Mouse (Mus musculus) monocyte, adult 2 months (primary cell): ENCODE measurements around the gene Lgr6.

Source experiments
- DNase-seq, 2 experiments: peaks; one replicate each; pipeline ENCODE4 v3.0.0; 2022; ENCODE audit warnings: low spot score in 2 of 2, low read depth in 1 of 2

The Lgr6 gene

DNA sequence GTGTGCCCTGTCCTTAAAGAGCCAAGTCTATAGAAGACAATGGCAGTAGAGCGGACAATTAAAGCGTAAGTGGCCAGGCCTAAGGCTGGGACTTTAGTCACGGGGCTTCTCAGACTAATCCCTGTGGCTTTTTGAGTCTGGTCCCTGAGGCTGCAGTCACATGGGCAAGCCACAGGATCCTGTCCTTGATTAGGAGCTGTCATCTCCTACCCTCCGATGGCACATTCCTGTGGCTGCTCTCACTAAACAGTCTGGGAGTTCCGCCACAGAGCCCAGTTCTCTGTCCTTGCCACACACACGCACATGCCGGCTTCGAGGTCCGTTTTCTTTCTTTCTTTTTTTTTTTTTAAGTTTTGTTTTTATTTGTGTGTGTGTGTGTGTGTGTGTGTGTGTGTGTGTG lies 21.6 kb downstream of the Lgr6 start:
- DNase-seq, result no peak

DNA sequence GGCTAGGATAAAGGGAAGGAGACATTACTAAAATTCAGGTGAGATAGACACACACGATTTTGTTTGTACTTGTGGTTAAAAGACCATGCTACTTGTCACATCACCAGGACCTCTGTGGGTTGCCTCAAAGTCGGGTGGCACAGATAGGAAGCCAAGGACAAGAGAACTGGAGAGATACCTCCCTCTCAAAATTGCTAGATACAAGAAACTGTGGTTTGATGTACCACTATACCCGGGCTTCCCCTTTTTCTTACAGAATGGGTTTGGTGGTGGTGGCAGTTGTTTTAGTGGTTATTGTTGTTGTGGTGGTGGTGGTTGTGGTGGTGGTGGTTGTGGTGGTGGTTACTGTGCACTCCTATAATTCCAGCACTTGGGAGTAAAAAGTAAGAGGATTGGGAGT lies 22.8 kb downstream of the Lgr6 start:
- no peak for DNase-seq

DNA sequence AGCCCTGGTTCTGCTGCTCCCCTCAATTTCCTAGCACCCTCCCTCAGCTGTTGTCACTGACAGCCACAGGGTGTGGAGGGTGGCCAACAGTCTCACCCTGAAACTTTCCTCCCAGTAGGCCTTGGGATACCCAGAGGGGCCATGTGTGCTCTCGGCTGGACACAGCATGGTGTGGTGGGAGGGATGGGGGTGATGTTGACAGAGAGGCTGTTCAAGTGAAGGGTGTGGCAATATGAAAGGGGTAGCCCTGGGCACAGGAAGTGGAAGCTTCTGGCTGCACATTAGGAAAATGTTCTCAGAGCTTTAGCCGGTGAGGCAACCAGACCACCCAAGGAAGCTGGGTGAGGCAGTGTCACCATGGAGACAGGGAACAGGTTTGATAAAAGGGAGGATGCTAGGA lies 26.1 kb downstream of the Lgr6 start:
- DNase-seq, result no peak

DNA sequence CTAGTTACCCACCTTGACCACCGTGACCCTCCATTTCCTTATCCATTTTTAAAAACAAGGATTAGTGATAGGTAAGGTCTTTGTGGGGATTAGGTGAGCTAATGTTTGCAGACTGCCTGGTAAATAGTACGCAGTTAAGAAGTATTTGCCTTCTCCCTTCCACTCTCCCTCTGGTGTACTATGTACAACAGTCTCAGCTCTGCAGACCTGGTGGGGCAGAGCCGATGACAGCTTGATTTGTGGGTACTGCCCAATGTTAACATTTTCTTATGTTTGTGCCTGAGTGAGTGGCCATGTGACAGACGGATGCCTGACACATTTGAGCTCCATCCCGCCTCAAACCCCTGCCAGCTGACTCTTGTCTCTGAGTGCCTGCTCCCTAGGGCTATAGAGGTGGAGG lies 28.6 kb downstream of the Lgr6 start:
- no peak for DNase-seq

DNA sequence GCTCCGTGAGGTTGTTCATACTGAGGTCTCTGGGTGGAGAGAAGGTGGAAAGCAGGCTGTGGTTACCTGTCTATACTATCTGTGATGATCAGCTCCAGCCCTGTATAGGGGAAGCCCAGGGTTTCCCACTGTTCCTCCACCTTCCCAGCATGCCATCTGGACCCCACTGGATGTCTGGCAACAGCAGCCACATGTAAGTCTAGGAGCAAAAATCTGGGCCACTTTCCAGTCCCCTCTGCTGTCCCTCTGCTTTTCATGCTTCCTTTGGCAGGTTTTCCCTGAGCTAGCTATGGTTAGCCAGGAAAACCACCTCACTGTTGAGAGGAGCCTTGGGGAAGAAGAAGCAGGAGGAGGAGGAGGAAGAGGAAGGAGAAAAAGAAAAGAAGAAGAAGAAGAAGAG lies 29.8 kb downstream of the Lgr6 start:
- DNase-seq, result no peak

DNA sequence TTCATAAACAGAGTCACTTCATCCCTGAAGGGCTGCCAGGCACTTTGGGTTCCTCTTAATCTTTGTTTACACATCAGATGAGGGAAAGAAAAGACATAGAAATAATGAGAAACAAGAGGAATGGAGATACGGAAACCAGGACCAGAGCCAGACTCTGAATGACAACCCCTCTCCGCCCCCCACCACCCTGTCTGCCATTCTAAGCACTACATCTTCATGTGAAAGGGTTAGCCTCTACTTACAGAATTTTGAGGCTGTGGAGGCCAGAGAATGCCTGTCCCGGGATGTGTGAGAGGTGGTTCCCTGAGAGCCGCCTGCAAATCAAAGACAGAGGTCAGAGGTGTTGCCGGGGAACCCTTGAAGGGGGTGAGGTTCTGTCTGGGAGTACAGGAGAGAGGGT lies 32.4 kb downstream of the Lgr6 start:
- no peak for DNase-seq

DNA sequence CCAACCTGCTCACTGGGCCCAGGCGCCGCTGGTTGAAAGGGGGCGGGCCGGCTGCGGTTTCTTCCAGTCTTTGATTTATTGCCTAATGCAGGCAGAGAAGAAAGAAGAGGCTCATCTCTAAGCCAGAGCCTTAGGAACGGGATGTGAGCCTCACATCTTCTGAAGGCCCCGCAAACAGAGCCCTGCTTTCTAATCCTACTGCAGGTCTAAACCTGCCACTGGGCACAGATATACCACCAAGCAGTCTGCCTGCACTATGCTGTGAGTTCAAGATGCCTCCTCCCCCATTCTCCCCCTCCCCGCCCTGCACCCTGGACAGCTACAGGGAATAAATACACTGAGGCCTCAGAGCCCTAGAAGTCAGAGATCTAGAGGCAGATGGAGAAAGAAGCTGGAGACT lies 35.2 kb downstream of the Lgr6 start:
- DNase-seq, result no peak

DNA sequence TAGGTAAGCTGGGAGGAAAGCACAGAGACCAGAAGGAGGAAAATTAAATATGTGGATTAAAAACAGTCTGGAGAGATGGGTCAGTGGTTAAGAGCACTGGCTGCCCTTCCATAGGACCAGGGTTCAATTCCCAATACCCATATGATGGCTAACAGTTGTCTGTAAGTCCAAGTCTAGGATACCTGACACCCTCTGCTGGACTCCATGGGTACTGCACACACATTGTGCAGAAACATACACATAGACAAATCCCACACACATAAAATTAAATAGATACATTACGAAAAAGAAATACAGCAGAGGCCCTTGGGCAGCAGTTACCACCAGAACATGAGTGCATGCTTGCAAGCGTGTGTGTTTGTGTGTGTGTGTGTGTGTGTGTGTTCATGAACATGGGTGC lies 40.6 kb downstream of the Lgr6 start:
- DNase-seq, result no peak

DNA sequence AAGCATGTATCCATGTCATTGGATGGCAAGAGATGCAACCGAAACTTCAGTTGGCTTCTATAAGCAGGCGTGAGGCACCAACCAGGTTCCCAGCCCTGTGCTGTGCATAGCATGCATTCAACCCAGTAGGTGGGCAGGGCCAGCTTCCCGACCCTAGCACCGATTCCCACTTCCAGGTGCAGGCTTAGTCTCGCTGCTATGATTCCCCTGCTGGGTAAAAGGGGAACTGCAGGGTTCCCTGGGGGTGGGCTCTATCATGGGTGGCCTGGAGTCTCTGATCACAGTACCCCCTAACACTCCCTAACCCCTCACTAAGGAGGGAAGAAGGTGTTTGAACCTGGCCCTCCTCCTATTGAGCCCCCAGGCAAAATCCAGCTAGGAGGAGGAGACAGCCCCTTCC lies 42.1 kb downstream of the Lgr6 start:
- DNase-seq, result no peak

DNA sequence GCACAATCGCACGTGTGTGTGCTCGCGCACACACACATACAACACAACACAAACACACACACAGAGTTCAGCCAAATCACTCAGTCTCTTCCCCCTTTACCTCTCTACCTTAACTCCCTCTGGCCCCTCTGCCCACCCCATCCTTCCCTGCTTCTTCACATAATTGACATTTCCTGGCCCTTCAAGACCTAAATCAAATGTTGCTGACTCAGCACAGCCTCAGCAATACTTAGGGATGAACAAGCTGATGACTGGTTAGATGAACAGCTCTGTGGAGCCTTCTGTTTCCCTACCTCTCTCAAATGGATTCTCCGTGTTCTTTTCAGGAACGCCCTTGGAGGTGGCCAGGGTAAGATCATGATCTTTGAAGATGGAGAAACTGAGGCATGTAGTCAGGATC lies 43.8 kb downstream of the Lgr6 start:
- DNase-seq, result no peak

DNA sequence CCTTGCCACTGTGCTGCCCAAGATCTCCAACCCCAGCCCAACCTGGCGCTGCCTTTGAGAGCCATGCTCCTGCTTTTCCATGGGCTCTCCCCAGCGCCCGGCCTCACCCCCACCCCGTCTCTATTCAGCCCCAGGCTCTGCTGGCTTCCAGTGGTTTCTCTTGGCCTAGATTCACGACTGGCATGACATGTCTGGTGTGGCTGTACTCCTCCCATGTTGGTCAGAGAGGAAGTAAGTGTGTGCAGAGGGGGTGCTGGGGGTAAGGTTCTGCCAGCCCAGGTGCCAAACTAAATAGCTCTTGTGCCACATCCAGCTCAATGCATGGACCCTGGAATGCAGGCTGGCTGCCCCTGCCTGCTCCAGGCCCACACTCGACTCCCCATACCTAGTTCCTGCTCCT lies 44.9 kb downstream of the Lgr6 start:
- DNase-seq, result no peak

DNA sequence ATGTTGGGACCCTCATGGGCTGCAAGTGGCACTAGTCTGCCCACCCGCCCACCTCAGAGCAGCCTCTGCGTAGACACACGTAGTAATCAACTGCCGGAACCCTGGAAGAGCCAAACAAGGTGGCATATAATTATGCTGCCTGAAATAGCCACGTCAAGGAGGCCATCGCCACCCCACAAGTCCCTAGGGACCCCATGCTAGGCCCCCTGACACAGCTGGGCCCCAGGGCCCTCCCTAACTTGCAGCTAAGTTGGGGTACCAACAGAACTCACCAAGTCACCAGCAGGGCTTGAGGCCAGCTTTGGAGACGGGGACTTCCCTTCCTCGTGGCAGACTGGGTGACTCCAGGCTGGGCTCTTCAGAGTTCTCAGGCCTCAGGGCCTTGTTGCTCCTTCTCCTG lies 48.2 kb downstream of the Lgr6 start:
- DNase-seq, result no peak

DNA sequence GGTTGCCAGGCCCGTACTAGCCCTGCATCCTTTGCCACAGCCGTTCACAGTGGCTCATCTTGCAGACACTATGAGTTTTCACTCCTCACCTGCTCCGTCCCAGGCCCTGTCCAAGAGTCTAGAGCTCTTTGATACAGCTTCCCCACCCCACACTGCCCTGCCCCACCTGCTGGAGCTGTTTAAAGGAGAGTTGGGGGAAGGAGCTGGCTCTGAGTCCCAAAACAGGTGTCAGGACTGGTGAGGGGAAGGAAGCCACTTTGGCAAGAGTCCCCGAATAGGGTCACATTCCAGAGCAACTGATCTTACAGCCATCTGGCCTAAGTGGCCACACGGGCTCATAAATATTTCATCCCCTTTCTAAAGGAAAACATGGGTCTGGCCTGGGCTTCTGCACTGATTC lies 51.0 kb downstream of the Lgr6 start:
- no peak for DNase-seq

DNA sequence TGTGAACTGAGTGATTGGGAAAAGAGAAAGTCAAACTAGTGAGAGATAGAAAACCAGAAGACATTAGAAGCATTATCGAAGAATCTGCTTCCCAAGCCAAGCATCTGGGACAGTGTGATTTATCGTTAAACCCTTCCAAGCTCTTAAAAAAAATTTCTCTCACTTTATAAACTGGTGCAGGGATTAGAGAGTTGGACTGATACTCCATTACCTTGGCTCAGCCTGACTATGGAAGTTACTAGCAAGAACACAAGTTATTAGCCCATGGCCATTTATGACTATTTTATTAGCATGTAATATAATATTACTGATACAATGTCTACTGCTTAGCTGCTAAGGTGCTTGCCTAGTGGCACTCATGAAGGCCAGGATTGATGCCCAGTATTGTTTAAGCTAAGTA lies 60.6 kb downstream of the Lgr6 start:
- DNase-seq, result no peak

DNA sequence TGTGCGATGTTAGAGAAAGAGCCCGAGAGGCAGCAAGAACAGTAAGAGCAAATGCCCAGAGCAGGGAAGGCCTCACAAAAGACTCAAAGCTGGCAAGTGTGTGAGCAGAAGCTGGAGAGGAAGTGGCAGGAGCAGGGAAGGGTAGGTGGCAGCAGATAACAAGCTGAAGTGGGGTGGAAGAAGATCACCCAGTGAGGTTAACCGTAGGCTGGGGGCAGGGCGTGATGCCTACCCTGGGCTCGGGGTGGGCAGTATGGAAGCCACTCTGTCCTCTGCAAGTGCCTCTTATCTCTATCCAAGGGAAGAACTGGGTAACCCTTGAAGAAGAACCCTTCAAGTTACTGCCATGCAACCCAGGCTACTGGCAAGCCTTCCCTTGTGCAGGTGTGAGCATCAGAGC lies 68.8 kb downstream of the Lgr6 start:
- DNase-seq, result no peak

DNA sequence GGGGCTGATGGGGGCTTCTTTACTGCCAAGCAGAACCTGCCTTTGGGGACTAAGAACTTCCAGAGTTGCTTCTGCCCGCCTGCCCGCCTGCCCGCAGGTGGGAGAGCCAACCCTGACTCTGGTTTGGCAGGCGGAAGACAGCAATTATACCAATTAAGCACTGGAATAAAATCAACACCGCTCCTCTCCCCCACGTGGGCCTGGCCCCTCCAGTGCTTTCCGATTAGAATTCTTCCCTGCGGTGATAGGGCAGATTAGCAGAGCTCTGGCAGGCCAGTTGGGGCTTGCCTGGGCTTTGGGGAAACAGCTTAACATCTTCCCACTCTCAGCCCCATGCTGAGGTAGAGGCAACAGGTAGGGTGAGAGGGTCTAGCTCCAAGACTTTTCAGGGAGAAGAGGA lies 72.4 kb downstream of the Lgr6 start:
- no peak for DNase-seq

DNA sequence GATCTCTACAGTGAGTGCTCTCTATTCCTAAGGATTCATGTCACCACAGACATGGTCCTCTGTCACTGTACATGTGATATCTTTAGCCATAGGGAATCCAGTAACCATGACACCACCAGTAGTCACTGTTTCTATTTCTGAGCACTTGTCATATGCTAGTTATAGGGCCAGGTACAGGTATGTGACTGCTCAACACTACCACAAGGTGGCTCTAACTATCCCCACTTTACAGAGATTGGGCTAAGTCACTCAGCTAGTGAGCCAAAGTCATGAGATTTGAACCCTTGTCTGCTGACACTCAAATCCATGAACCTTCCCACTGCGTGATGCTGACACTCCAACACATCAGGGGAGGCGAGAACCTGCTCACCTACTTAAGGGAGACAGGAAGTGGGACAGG lies 75.0 kb downstream of the Lgr6 start:
- DNase-seq, result no peak

DNA sequence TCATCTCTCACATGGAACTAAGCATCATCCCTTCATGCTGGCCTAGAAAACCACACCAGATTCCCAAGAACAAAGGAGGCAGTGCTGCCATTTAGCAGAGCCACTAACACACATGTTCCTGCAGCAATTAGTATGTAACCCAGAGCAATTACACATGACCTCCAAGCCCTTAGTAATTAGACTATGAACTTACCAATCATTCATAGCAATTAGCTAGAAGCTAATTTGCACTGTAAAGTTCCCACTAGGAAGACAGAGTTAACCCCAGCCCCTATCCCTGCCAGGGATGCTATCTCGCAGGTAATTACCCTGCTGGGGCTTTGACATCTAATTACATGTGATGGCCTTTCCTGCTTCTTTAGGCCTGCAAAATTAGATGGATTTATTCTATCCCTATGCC lies 78.8 kb downstream of the Lgr6 start:
- no peak for DNase-seq

DNA sequence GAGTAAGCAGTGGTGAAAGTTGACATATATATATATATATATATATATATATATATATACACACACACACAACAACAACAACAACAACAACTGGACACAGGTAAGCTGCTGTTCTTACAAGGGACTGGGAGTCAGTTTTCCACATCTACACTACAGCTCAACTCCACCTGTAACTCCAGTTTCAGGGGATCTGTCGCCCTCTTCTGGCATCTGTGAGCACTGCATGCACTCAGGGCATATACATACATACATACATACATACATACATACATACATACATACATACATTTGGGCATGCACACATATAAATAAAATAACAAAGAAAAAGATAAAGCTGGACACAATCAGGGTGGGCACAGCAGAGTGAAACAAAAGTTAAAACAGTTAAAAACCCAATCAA lies 81.5 kb downstream of the Lgr6 start:
- DNase-seq, result no peak

DNA sequence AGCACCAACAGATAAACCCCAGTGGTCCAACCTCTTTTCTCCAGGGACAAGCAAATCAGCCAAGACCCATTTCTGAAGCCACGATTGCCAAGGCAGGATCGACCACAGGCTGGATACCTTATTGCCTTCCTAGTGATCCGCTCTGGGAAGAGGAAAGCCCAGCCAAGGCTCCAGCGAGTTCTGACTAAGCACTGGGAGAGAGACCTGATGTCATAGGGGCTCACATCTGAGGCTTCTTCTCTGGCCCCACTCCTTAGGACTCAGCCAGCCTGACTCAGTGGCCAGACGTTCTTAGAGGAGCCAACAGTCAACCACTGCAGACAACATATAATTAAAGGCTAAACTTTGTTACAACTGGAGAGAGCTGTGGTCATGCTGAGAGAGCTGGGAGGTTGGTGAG lies 83.1 kb downstream of the Lgr6 start:
- no peak for DNase-seq

DNA sequence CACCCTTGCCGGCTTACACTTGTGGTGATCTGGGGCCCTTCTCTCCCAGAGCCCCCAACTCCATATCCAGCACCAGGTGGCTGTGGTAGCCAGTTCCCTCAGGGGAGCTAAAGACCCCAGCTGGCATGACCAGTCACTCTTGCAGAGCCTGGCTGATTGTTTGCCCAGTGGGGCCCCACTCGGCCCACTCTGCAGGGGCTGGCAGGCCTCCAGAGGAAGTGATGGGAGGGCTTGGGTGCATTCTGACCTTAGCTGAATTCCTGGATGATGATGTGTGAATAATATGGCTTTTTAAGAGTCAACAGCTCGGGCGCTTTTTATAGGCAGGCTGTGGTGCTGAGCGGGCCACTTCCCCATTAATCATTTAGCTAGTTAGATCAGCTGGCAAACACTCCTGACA lies 84.1 kb downstream of the Lgr6 start:
- no peak for DNase-seq

DNA sequence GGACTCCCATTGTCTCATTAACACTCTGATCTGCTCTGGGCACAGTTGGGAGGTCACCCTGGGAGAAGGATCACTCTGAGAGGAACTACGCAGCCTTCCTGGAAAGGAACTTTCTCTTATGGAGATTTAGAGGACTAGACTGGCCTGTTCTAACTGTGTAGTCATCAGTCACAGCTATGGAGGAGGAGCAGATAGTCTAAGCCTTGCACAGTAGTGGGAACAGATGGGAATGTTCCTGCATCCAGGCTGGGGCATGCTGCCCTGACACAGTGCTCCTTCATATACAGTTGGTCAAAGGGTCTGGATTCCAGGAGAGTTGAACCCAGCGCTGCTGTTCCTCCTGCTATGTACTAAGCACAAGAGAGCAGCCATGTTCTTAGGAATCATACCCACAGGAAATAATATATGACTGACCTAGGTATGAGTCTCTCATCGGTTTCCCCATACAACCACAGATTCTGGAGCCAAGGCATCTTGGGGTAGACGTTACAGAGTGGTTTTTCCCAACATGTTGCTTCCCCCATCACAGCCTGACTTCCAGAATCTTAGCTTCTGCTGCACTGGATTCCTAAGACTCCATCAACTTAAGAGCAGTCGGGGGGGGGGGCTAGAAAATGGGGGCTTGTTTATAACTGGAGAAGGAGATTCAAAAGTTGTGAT lies 84.7 kb downstream of the Lgr6 start:
- DNase-seq, result no peak

DNA sequence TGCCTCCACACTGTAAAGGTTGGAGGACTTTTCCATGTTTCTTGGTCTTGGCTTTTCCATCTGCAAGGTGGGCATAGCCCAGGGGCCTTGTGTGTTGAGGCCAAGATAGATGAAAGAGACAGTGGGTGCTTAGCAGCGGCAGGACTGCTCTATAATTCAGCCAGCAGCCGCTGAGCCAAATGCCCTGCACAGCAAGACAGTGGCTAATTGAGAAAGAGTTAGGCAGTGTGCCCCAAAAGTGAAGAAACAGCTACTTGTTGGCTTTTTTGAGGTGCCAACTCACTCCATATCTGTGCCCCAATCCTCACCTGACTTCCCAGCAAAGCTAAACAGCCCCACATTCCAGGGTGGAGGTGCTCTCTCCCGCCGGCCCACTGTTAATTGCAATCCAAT lies 85.3 kb downstream of the Lgr6 start:
- no peak for DNase-seq
